Mouse (Mus musculus): ENCODE measurements around the gene Ptpn1.

DNA sequence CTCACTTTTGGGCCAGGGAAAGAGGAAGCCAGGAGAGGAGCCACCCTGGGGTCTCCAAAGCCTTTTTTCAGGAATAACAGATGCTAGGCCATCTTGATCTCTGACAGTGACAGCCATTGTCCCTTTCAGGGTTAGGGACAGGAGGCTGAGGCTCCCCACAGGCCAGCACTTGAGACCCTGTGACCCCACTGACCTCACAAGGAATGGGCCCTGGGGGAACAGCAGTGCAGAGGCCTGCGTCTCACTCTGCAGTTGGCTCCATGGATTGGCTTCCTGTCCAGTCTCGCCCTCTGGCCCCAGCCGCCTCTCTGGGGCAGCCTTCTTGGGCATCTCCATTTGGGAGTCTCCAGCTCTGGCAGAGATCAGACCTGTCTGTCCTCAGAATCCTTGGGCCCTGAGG is 76.3 kb downstream of the Ptpn1 start:
- no peak for TF ChIP-seq POLR2A (IDR thresholded peaks at IDR 0.05; ENCODE audit: borderline replicate concordance, extremely low read depth, insufficient read depth, insufficient read length, poor library complexity, severe bottlenecking)
- no peak for TF ChIP-seq CTCF (IDR thresholded peaks at IDR 0.05; ENCODE audit: borderline replicate concordance, extremely low read depth, insufficient read depth, insufficient read length)
